Mouse (Mus musculus) skeletal muscle tissue, postnatal 0 days (tissue): ENCODE results near the gene Cd40. TPM values are rescaled to one million over a fixed set of nuclear protein-coding genes. Genes with fewer than 3 reads are reported as not detected.

Source experiments
- polyA plus RNA-seq: library from polyadenylated mRNA; unstranded; fragments of >200 nt; fragmentation: Nextera tagmentation; extraction: Ambion mirVana; gene quantifications from 2 replicates; pipeline ENCODE4 v1.2.1, GENCODE M21; 2015

Gene Cd40
- polyA plus RNA-seq = 2.4 and 3.5 TPM in 2 replicates

GRCm38 (mm10) chr2:165054888-165055852 is at the start of gene Cd40:
Gene Cd40, plus strand, starts transcription at chr2:165055627.

DNA sequence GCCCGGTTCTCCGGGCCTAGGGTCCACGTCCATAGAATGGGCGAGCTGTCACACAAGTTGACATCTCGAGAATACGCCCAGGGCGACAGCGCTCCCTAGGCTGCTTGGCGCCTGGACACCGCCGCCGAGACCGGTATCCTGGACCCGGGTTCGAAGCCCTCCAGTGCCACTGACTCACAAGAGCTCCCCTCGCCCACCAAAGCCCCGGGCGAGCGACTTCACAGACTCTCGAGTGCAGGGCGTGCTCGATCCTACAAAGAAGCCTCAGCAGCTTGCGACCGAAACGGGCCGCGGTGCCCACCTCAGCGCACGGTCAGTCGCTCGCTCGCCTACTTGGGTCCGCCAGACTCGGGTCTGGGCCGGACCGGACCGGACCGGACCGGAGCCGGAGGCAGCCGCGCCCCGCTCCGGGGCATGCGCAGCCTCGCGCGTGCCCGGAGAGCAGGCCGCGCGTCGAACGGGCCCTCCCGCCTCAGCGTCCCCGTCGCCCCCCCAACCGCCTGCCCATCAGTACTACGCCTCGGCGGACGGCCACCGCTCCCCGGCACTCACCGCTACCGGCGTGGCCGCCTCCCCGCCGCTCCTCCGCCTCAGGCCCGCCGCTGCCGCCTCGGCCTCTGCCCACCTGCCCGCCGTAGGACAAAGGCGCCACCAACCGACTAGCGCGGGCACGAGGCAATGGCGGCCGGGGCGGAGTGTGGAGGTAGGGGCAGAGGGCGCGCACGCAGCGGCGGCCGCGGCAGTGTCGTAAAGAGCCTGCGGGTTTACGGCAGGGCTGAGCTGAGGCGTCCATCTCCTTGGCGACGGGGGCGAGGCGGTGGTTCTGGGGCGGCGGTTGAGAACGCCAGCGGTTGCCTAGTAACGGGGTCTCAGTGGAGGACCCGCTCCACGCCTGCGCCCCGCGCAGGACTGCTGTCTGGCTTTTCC is 21.0 kb upstream of the Cd40 start, which contains the start of gene Ncoa5:
TSS of gene Ncoa5 (minus strand) at position 737 of the 927 bp plus-strand sequence.

DNA sequence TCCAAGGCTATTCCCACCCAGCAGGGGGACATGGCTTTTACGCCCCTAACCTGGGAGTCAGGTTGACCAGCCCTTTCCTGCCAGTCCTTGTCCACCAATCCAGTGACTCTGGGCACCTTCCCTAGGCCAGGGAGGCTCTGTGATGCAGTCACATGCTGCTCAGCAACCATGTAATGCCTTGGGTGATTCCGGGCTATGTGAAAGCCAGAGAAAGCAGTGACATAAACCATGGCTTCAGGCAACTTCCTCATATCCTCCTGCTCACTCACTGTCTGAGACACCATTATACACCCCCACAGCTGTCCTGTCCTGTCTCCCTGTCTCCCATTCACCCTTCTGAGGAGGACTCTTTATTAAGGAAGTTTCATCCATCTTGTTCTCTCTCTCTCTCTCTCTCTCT is 35.2 kb downstream of the Cd40 start, which contains the start of gene 1700025C18Rik:
TSS of gene 1700025C18Rik (minus strand) at position 101 of the 400 bp plus-strand sequence.

Other genes with a start within 250 kb of the Cd40 start
- gene Zswim1, start 232.9 kb upstream of the Cd40 start, polyA plus RNA-seq = 5.9 and 6.8 TPM in 2 replicates
- gene Spata25, start 227.1 kb upstream of the Cd40 start, polyA plus RNA-seq = not detected in 2 replicates
- 105 and 116 TPM in 2 replicates for gene Ctsa, start 222.8 kb upstream of the Cd40 start, polyA plus RNA-seq
- 56.5 and 63.5 TPM in 2 replicates for gene Neurl2, start 222.2 kb upstream of the Cd40 start, polyA plus RNA-seq
- 5.9 and 7.4 TPM in 2 replicates for gene Pltp, start 197.9 kb upstream of the Cd40 start, polyA plus RNA-seq
- 41.4 and 42.2 TPM in 2 replicates for gene Pcif1, start 176.3 kb upstream of the Cd40 start, polyA plus RNA-seq
- 4.0 and 4.3 TPM in 2 replicates for gene Zfp335, start 143.9 kb upstream of the Cd40 start, polyA plus RNA-seq
- 0.91 and 1.1 TPM in 2 replicates for gene Mmp9, start 114.8 kb upstream of the Cd40 start, polyA plus RNA-seq
- gene Slc12a5, start 94.8 kb upstream of the Cd40 start, polyA plus RNA-seq = 0.22 and 0.23 TPM in 2 replicates
- gene Ncoa5, start 20.8 kb upstream of the Cd40 start, polyA plus RNA-seq = 17.6 and 18.6 TPM in 2 replicates
- gene 1700025C18Rik, start 35.1 kb downstream of the Cd40 start, polyA plus RNA-seq = not detected in 2 replicates
- gene Cdh22, start 179.2 kb downstream of the Cd40 start, polyA plus RNA-seq = 0.12 and 0.13 TPM in 2 replicates
- 28.2 and 31.7 TPM in 2 replicates for gene Slc35c2, start 232.2 kb downstream of the Cd40 start, polyA plus RNA-seq